Mouse (Mus musculus) CD4-positive, CD25-positive, alpha-beta regulatory T cell, adult 4 months (primary cell): ENCODE measurements around the gene Daxx. TPM values are rescaled to one million over a fixed set of nuclear protein-coding genes. Genes with fewer than 3 reads are reported as not detected.
A peak's percentile ranks its signal among the peaks of the same experiment; 100 is the strongest.
"Not testable (repeated sequence)": the region's sequence is repeated elsewhere in the genome, so short reads cannot be mapped to it uniquely, and the experiment has no call there.

ENCODE experiments used
- ATAC-seq: one replicate; pipeline ENCODE4 v1.8.0; 2017
- polyA plus RNA-seq, 2 experiments: library from polyadenylated mRNA; unstranded; fragments of 100-300 nt; shearing (Covaris generic); gene quantifications; one replicate each; pipeline ENCODE4 v1.2.1; 2017

The Daxx gene
- polyA plus RNA-seq, 2 experiments from 2014 or later = 117 to 200 TPM

GRCm38 (mm10) chr17:33903911-33904651 is 5.1 kb upstream of the Daxx start:
- not testable (repeated sequence) for ATAC-seq

GRCm38 (mm10) chr17:33904835-33905234 is 4.4 kb upstream of the Daxx start, which contains the start of gene Platr17:
Gene Platr17 (plus strand): TSS chr17:33905135.
- not testable (repeated sequence) for ATAC-seq

- no peak for ATAC-seq
Observed at GRCm38 (mm10) chr17:33908331-33909076, 710 bp upstream of the Daxx start.

GRCm38 (mm10) chr17:33909869-33910250 is 646 bp downstream of the Daxx start:
- peak; percentile 10 for ATAC-seq

- no peak for ATAC-seq
Observed at GRCm38 (mm10) chr17:33910346-33911051, 1.3 kb downstream of the Daxx start.

- no peak for ATAC-seq
Observed at GRCm38 (mm10) chr17:33911052-33911812, 2.0 kb downstream of the Daxx start.

GRCm38 (mm10) chr17:33911813-33912414 is 2.7 kb downstream of the Daxx start:
- no peak for ATAC-seq

GRCm38 (mm10) chr17:33913264-33913663 is 4.0 kb downstream of the Daxx start:
- ATAC-seq = no peak

GRCm38 (mm10) chr17:33913905-33914304 is 4.7 kb downstream of the Daxx start:
- ATAC-seq = no peak

GRCm38 (mm10) chr17:33914969-33915391 is 5.8 kb downstream of the Daxx start:
- no peak for ATAC-seq

- peak; percentile 70 for ATAC-seq
Observed at GRCm38 (mm10) chr17:33915671-33916250, 6.5 kb downstream of the Daxx start, which contains the start of the genes Tapbp and Zbtb22. Gene Tapbp (plus strand): TSS chr17:33915899. Gene Zbtb22 (plus strand): TSS chr17:33915904.

GRCm38 (mm10) chr17:33916294-33916693 is 7.1 kb downstream of the Daxx start:
- no peak for ATAC-seq

- ATAC-seq = no peak
Observed at GRCm38 (mm10) chr17:33916847-33917655, 7.8 kb downstream of the Daxx start.

GRCm38 (mm10) chr17:33917656-33918292 is 8.6 kb downstream of the Daxx start:
- ATAC-seq = no peak

- ATAC-seq = peak; percentile 15
Observed at GRCm38 (mm10) chr17:33918293-33919203, 9.3 kb downstream of the Daxx start.

GRCm38 (mm10) chr17:33919351-33920281 is 10.4 kb downstream of the Daxx start:
- peak; percentile 73 for ATAC-seq

- peak; percentile 37 for ATAC-seq
Observed at GRCm38 (mm10) chr17:33920282-33921097, 11.3 kb downstream of the Daxx start.
